Mouse (Mus musculus) liver, embryonic 14.5 days (tissue): Measurements from ENCODE around the gene Nek4.

Experiments used
- CTCF ChIP-seq: IDR thresholded peaks from 2 replicates; pipeline ENCODE4 v1.5.1; 2016; ENCODE audit warnings: antibody characterized with exemption, low read depth, control low read depth
- EP300 ChIP-seq: IDR thresholded peaks from 2 replicates; pipeline ENCODE4 v1.6.1; 2016; ENCODE audit warnings: antibody characterized with exemption, low read depth

GRCm38 (mm10) chr14:30912641-30913040, 38.5 kb upstream of the Nek4 start:
- TF ChIP-seq CTCF, result no peak
- TF ChIP-seq EP300, result no peak
